Mouse (Mus musculus): ENCODE measurements around the gene Sema5a.
A peak's percentile ranks its signal among the peaks of the same experiment; 100 is the strongest.
"Not testable (repeated sequence)": the region's sequence is repeated elsewhere in the genome, so short reads cannot be mapped to it uniquely, and the experiment has no call there.

The Sema5a gene

DNA sequence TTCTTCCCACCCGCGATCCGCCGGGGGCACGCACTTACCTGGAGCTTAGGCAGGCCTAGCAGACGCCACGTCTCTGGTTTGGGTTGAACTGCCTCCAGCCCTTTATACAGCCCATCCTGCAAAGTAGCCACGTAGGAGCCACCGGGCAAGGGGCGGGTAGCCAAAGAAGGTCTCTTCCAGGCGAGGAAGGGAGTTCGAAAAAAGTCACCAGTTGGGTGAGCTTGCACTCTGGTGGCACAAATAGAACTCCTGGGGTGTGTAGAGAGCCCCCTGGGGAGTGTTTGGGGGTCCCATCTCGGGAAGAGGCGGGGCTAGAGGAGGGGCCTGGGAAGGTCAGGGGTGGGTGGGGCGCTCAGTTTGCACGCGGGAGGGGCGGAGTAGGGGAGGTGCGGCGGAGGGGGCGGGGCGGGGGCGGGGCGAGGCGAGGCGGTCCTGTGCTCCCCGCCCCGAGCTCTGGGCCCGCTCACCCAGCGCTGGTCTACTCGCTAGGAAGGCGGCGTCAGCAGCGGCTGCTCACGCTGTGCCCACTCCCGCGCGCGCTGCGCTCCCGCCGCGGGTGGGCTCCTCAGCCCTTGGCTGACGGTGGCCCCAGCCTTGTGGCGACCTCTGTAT is at the start of gene Sema5a:
Gene Sema5a (plus strand): TSS at position 467 of the 612 bp plus-strand sequence.
- DNase-seq = no peak

DNA sequence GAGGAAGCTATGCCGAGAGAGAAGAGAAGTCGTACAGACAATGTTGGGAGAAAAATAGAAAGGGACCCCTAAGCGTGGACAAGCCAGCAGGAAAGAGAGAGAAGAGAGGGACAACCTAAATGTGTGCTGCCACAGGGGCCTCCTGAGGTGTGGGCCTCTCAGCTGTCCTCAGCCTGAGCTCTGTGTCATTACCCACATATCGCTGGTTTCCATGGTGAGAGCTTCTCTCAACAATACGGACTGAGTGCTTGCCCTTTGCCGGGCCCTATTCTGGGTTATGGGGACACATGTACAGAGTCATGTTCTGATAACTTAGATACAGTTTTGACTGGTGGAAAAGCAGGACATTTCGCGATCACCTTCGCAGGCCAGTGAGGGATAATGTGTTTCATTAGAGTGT is 46.5 kb upstream of the Sema5a start:
- DNase-seq = no peak

DNA sequence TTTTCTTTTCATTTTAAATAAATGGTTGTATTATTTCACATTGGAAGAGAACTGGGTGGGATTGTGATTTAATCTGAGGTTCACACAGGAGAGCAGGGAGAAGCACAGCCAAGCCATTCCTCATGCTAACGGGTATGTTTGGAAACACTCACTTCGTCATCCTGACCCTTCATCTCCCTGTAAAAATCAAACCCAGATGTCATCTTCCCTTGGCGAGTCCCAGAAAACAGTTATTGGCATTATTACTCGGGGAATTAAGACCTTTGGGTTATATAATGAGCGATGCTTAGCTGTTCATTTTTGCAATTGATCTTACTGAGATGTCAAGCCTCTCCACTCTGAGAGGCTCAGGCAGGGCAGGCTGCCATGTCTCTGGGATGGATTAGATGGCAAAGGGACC is 46.0 kb upstream of the Sema5a start:
- DNase-seq = no peak

DNA sequence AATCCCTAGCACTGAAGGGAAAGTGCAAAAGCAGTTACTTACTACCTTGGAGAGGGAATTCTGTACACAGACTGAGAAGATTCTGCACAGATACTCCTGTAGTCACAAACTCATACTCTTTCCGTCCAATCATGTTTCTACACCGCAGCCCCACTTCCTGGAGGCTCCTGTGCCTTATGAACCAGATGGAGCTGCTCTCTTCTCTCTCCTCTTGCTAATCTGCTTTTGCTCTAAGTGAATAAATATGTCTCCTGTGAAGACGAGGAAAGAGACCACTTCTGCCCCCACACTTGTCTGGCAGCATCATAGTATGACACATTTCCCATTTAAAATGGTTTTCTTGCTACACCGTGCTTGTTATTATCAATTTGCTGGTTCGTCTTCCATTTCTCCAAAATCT is 41.4 kb upstream of the Sema5a start:
- DNase-seq = no peak

DNA sequence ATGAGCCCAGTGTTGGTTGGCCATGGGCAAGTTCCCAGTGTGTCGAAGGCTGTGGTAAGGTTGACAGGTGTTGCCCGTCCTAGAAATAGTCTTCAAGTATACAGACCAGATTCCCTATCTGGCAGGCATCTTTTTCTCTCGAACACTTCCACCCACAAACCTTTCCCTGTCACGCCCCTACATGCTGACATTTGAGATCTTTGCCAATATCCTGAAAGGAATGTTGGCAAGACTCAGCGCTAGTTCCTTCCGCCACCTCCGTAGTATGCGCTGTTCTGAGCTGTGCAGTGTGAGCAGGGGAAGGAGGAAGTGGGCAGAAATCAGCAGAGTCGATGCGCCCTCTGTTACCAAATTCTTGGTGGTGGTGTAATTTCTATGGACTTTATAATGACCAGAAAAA is 39.7 kb upstream of the Sema5a start:
- no peak for DNase-seq

DNA sequence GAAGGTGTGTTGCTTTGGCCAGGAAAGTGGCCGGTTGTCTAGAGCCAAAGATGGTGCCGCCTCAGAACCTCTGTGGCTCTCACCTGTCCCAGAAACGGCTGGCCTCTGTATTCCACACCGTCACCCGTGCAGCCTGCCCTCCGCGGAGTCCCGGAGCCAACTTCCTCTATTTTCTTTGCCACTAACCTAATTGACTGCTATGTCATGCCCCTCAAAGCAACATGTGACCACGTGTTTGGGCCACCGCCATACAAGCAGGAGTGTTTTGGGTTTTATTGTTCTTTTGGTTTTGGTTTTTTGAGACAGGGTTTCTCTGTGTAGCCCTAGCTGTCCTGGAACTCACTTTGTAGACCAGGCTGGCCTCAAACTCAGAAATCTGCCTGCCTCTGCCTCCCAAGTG is 29.9 kb upstream of the Sema5a start:
- not testable (repeated sequence) for DNase-seq

DNA sequence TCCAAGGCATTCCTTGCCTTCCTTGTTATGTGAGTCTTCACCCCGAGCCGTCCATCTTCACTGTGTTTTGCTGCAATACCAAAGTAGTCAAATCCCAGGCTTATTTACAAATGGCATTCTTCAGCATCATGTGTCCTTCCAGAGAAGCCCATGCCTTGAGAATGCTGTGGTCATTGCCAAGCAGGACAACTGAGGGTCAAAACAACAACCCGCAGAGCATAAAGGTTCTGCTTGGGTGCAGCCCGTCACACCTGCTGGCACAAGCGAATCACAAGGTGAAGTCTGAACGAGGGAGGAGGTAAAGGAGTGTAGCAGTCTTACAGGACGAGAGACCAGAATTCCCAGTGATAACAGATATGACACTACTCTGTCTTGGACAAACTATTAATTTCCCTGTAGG is 21.6 kb upstream of the Sema5a start:
- DNase-seq = no peak

- DNase-seq = no peak
Measured at GRCm38 (mm10) chr15:32225394-32225793, 19.2 kb upstream of the Sema5a start.

DNA sequence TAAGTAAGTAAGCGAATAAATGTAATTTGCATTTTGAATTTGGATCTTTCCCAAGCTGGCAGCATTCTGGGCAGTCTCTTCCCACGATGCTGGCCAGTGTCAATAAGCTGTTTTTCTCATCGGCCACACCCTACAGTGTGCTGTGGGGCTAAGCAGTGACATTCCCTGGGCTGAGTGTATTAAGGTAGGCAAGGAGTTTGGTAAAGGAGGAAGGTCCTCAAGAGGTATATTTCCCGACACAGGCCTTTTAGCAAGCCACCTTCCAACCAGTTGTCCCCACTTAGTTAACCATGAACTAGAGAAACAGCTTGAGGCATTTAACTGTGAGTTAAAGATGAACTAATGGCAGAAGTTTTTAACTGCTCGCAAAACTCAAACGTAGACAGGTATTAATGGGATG is 18.2 kb upstream of the Sema5a start:
- DNase-seq = no peak

DNA sequence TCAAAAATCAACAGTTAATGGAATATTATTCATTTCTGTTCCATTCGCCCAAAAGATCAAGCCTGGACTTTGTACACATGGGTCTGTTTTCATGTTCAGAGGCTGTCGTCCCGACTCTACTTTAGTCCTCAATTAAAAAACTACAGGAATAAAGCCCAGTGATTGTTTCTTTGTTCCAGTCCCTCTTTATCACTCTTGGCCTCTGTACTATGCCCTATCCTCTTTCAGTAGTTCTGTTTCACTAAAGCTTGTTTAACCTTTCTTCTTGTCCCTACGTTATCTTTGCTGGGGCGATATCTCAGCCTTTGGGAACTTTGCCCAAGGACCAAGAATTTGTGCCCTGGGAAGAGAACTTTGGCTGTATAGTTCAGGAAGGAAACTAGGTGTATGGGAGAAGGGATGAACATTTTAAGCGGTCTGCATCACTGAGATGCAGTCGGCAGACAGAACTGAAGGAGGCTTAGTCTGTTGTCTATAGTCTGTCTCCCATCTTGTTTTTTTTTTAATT is 17.7 kb upstream of the Sema5a start:
- DNase-seq = no peak

GRCm38 (mm10) chr15:32230066-32230465 is 14.5 kb upstream of the Sema5a start:
- DNase-seq = no peak

DNA sequence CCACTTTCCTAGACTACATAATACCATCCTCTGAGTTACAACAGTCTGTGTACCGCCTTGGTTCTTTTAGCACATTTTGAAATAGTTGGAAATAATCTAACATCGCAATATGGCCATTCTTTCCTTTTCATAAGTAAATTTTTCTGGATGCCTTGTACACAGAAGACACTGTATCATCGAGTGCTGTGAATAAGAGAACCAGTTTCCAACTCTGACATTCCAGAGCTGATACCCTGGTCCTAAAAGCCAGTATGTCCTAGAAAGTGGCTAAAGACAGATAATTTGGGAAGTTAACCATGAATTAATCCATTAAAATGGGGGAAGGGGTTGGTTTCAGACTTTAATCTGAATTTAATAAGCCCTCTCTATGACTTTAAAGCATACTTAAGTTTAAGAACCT is 12.4 kb upstream of the Sema5a start:
- no peak for DNase-seq

- not testable (repeated sequence) for DNase-seq
Measured at GRCm38 (mm10) chr15:32232666-32233141, 11.9 kb upstream of the Sema5a start.

GRCm38 (mm10) chr15:32233451-32233850 is 11.2 kb upstream of the Sema5a start:
- no peak for DNase-seq

DNA sequence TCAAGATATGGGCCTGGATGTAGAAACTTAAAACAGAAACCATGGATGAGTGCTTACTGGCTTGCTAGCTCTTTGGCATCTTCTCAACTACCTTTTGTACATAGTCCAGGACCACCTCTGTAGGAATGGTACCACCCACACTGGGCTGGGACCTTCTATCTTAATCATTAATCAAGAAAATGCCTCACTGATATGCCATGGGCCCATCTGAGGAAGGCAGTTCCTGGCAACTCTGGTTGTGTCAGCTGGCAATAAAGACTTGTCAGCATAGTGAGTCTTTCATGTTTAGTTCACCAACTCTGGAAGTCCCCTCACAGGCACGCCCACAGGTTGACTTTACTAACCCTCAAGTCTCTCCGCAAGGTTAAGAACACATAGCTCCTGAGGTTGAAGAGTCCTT is 5.5 kb upstream of the Sema5a start:
- no peak for DNase-seq

DNA sequence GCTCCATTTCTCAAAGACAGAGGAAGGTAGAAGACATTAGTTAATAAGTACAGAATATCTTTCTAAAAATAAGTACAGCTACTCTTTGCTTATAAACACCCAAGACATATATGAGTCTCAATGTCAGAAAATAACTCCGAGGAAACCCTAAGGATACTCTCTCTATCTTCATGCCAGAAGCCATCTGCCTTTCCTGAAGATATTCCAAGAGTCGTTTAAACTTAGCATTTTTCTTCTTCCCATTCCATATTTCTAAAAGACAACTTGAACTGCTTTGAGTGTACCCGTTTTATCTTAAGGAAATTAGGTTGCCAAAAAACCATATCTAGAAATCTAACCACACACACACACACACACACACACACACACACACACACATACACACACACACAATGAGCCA is 4.5 kb upstream of the Sema5a start:
- DNase-seq = no peak

- DNase-seq = no peak
Measured at GRCm38 (mm10) chr15:32241666-32242065, 2.9 kb upstream of the Sema5a start.

DNA sequence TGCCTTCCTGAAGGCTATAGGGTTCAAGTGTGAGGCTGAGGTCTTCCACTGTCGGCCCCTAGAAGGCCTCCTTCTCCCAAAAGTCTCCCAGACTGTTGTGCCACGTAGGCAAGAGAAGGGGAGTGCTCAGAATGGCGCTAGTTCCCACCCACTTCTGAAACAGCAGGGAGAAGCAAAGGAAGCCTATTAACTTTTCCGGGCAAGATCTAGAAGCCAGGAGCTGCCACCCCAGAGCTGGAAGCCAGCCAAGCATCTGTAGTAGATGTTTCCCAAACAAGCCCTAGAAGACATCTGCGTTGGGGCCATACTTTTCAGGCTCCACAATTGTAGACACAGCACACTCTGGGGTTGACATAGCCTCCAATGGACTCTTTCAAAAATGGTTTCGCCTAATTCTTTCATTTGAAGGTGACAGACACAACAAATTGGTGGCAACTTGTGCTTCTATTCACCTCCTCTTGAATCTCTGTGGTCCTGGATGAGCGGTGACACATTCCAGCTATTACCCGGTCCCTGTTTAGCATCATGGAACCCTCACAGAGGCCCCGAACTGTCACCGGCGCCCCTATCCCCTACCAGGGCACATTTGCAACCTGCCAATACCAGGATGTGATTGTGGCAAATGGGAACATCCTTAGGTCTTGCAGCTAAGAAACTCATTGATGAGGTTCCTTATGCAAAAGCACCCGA is 1.4 kb upstream of the Sema5a start:
- DNase-seq = no peak

DNA sequence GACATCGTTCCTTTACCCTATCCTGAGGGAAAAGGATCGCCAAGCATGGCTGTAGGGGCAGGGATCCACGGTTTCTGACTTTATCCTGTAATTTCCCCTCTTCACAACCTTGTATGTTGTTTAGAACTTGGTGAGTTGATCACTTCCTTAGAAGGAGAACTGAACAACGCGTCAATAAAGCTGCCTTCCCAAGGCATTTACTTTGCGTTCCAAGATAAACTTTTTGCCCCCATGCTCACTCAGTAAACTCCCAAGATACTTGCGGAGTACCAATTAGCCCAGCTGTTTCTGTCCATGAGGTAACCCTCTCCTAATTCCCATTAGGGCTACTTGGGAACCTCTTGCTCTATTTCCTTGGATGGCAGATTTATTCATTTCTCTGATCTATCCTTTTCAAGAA is 786 bp upstream of the Sema5a start:
- DNase-seq = no peak

GRCm38 (mm10) chr15:32244956-32245836 is 586 bp downstream of the Sema5a start:
- DNase-seq = peak in 1 of 2 experiments; percentile 5

DNA sequence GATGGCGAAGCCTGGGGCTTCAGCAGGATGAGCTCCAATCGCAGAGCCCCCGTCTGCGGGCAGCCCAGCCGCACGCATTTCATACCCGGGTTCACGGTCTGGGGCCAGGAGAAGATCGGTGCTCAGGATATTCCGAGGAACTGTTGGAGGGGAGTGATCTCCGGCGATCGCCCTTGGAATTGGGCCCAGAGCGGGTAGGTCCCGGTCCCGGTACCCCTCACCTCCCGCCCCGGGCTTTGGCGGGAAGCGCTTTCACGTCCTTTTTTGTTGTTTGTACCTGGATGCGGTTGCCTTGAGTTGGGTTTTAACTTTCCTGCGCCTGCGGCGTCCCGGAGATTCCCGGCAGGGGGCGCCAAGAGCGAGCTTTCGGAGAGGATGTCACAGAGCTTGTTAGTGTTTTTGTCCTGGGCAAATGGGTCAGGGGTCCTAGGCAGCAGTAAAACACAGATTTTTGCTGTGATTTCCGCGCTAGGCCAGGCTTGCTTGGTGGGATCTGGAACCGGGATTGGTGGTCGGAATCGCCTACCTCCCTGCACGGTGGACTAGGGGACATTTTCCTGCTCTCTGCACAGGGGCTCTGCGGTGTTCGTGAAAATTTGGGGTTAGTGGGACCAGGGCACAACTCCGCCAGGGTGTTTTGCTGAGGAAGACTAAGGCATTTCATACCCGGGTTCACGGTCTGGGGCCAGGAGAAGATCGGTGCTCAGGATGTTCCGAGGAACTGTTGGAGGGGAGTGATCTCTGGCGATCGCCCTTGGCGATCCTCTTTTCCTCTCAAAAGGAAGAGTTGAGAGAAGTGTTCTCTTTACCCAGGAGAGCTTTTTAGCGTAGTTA is 1.4 kb downstream of the Sema5a start:
- DNase-seq = no peak

GRCm38 (mm10) chr15:32247281-32247680 is 2.7 kb downstream of the Sema5a start:
- no peak for DNase-seq

GRCm38 (mm10) chr15:32254806-32255205 is 10.2 kb downstream of the Sema5a start:
- DNase-seq = no peak
